Comparison of ENCODE assay signal across 15 mouse cellular contexts in genomic region chr15:101306459-101306858, GRCm38 (mm10). TPM values are rescaled to one million over a fixed set of nuclear protein-coding genes. Genes with fewer than 3 reads are reported as not detected.
"Had no signal": no experiment of that assay in that cellular context is flagged by ENCODE, and none has a peak within 500 bp of the region (broad histone marks: within the 10 kb centered on the region; RNA-seq: fewer than 3 reads in every experiment).

No protein-coding gene starts in this region.

- H3K27ac ChIP-seq: limb, embryonic 12.5 days; liver, embryonic 13.5 days; lung, embryonic 15.5 days; macrophage; midbrain, embryonic 12.5 days; stomach, postnatal 0 days had no signal

- DNase-seq: kidney, adult 11 months; kidney, postnatal 10 days; kidney, postnatal 4 days; liver; liver, embryonic 13.5 days; liver, postnatal 0 days; lung, postnatal 14 days; thymus, postnatal 4 days had no signal

- H3K4me3 ChIP-seq: limb, embryonic 12.5 days; liver, embryonic 13.5 days; lung, embryonic 15.5 days; megakaryocyte, embryonic 14.5 days; midbrain, embryonic 12.5 days had no signal

RNA-seq across cellular contexts. Expression of gene 6030408B16Rik, which starts 13.4 kb away (rescaled TPM):
- total RNA-seq: midbrain, postnatal 0 days had no signal
